Mouse (Mus musculus) forebrain, embryonic 16.5 days (tissue): ENCODE data around the gene Pkmyt1. TPM values are rescaled to one million over a fixed set of nuclear protein-coding genes. Genes with fewer than 3 reads are reported as not detected.

ENCODE experiments used
- ATAC-seq: fragments of 200-750 bp; cut with Nextera tagmentation; 2 replicates; pipeline ENCODE4 v1.8.0; 2017; ENCODE audit warnings: mild to moderate bottlenecking, moderate library complexity
- H3K27ac ChIP-seq: fragments of 300-500 bp; sonication (generic); 2 replicates; pipeline ENCODE4 v1.5.1; 2014; ENCODE audit warnings: low read length, control low read depth
- H3K27me3 ChIP-seq: fragments of 300-500 bp; sonication (generic); replicated peaks from 2 replicates; pipeline ENCODE4 v1.6.1; 2014; ENCODE audit warnings: low read length; ENCODE audit not compliant: control insufficient read depth, insufficient read depth
- H3K36me3 ChIP-seq: fragments of 300-500 bp; sonication (generic); 2 replicates; pipeline ENCODE4 v1.6.1; 2014; ENCODE audit not compliant: control insufficient read depth, insufficient read depth
- H3K4me1 ChIP-seq: fragments of 300-500 bp; sonication (generic); replicated peaks from 2 replicates; pipeline ENCODE4 v1.6.1; 2014; ENCODE audit warnings: low read length; ENCODE audit not compliant: control insufficient read depth, insufficient read depth
- H3K4me2 ChIP-seq: fragments of 300-500 bp; sonication (generic); 2 replicates; pipeline ENCODE4 v1.6.1; 2014; ENCODE audit warnings: mild to moderate bottlenecking, low read length, control low read depth
- H3K4me3 ChIP-seq: fragments of 300-500 bp; sonication (generic); replicated peaks from 2 replicates; pipeline ENCODE4 v1.5.1; 2014; ENCODE audit warnings: mild to moderate bottlenecking, low read length, control low read depth
- H3K9ac ChIP-seq: fragments of 300-500 bp; sonication (generic); replicated peaks from 2 replicates; pipeline ENCODE4 v1.6.1; 2014; ENCODE audit warnings: low read depth, low read length, control low read depth
- H3K9me3 ChIP-seq: fragments of 300-500 bp; sonication (generic); 2 replicates; pipeline ENCODE4 v1.6.1; 2016; ENCODE audit warnings: low read length; ENCODE audit not compliant: control insufficient read depth
- WGBS: fragments of 180-500 bp; shearing (Covaris S2); extraction: QIAGEN DNeasy Blood & Tissue Kit; methylation state at CpG from one replicate; pipeline ENCODE4 v1.1.7; 2014; 5-methylcytosine and 5-hydroxymethylcytosine counted together
- polyA plus RNA-seq: library from polyadenylated mRNA; unstranded; fragments of >200 nt; fragmentation: Nextera tagmentation; extraction: Ambion mirVana; gene quantifications from 2 replicates; pipeline ENCODE4 v1.2.1, GENCODE M21; 2015

Pkmyt1 gene
- polyA plus RNA-seq, 1 experiment from 2014 or later: 25.0 TPM

DNA sequence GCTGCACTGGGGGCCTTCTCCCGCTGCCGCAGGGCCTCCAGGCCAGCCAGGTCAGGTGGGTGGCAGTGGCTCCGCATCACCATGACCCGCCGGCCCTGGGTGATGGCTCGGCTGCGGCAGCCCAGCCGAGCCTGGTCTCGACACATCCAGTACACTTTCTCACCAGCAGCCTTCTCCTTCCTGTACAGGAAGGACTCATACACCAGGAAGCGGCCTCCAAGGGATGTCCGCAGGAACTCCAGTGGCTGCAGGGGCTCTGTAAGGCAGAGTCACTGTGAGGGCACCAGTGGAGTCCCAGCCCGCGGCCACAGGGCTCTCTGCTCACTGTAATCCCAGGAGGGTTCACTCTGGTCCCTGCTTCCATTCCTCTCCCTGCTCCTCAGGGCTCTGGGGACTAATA lies 29.6 kb downstream of the Pkmyt1 start:
- no peak for ATAC-seq
- Histone ChIP-seq H3K9ac (no peak overlapping the region), H3K9me3 (no peaks in the 10 kb centered on the region), H3K27me3 (no peaks in the 10 kb centered on the region), H3K36me3 (peaks cover 61% of the 10 kb centered on the region), H3K27ac (no peak overlapping the region), H3K4me3 (no peak overlapping the region), H3K4me1 (no peaks in the 10 kb centered on the region), H3K4me2 (no peak overlapping the region)
- WGBS: 93% methylated on average over 13 of the region's 13 CpGs

DNA sequence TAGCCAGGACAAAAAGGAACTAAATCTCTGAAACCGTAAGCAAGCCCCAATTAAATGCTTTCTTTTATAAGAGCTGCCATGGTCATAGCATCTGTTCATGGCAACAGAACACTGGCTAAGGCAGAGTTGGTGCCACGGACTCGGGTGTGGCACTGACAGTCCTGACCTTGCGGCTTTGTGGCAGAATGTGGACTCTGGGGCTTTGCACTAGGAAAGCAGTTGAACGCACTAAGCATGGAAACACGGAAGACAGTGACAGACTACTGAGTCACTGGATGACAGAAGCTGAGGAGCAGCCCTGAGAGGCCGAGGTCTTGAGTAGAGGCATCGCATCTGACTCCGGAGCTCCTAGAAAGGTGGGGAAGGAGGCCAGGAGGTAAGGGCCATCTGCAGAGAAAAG lies 31.4 kb downstream of the Pkmyt1 start:
- no peaks in the 10 kb centered on the region for H3K27me3 ChIP-seq
- peaks cover 51% of the 10 kb centered on the region for H3K36me3 ChIP-seq
- no peak overlapping the region for H3K9ac ChIP-seq
- no peaks in the 10 kb centered on the region for H3K9me3 ChIP-seq
- no peak overlapping the region for H3K4me3 ChIP-seq
- ATAC-seq: no peak
- no peak overlapping the region for H3K4me2 ChIP-seq
- no peaks in the 10 kb centered on the region for H3K4me1 ChIP-seq
- H3K27ac ChIP-seq: no peak overlapping the region
- 96% methylated on average over 9 of the region's 9 CpGs for WGBS

GRCm38 (mm10) chr17:23758801-23759200 lies 32.7 kb downstream of the Pkmyt1 start:
- H3K9me3 ChIP-seq: no peaks in the 10 kb centered on the region
- no peak overlapping the region for H3K9ac ChIP-seq
- ATAC-seq: no peak
- H3K4me3 ChIP-seq: no peak overlapping the region
- H3K27ac ChIP-seq: no peak overlapping the region
- H3K27me3 ChIP-seq: no peaks in the 10 kb centered on the region
- 0 out of 2 replicates have a peak, but pooled peaks cover 3% of the 10 kb centered on the region for H3K4me1 ChIP-seq
- H3K36me3 ChIP-seq: peaks cover 42% of the 10 kb centered on the region
- WGBS: 70% methylated on average over 8 of the region's 8 CpGs
- no peak overlapping the region for H3K4me2 ChIP-seq

DNA sequence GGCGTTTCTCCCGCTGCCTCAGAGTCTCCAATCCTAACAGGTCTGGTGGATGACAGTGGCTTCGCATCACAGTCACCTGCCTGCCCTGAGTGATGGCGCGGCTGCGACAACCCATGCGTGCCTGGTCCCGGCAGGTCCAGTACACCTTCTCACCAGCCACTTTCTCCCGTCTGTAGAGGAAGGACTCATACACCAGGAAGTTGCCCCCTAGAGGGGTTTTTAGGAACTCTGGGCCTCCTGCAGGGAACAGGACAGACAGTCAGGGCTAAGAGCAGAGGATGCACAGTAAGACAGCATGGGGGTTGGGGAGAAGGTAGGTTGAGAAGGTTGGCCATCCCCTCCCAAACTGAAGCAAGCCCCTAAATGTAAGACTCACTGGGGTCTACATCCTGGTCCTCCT lies 34.1 kb downstream of the Pkmyt1 start:
- Histone ChIP-seq H3K9me3 (no peaks in the 10 kb centered on the region), H3K9ac (no peak overlapping the region), H3K36me3 (peaks cover 37% of the 10 kb centered on the region), H3K27me3 (no peaks in the 10 kb centered on the region), H3K4me3 (no peak overlapping the region), H3K4me2 (no peak overlapping the region), H3K4me1 (0 out of 2 replicates have a peak, but pooled peaks cover 3% of the 10 kb centered on the region), H3K27ac (no peak overlapping the region)
- no peak for ATAC-seq
- 95% methylated on average over 9 of the region's 9 CpGs for WGBS

DNA sequence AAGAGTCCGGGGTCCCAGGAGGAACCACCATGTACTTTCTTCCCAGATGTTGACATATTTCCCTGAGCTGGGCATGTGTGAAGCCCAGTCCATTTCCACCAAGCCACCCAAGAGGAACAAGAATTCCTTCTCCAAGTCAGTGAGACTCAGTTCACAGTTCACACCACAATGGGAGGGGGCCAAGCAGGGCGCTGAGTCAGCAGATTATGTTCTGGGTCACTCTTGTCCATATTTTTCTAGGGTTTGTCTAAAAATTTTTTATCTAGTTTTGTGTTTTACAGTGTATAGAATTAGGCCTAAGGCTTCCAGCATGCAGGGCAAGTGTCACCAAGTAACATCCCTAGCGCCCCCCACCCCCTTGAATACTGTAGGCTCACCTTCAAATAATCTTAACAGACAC lies 35.0 kb downstream of the Pkmyt1 start:
- 96% methylated on average over 3 of the region's 3 CpGs for whole genome bisulfite sequencing
- no peak overlapping the region for H3K9ac ChIP-seq

DNA sequence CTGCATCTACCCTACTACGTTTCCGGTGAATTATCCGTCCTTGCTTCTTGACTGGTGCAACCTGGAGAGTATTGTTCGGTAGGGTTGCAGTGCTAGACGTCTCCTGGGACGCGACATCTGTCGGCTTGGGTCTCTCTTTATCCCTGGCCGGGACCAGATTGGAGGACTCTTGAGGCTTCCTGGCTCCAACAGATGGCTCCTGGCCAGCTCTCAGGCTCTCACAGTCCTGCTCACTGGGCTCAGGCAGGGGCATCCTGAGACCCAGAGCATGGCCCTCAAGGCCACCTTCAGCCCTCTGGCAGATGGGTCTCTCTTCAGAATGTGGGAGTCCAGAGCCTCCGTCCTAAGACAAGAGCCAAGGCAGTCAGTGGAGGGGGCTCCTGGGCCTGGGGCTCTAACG lies 36.8 kb downstream of the Pkmyt1 start:
- Histone ChIP-seq H3K9me3 (no peaks in the 10 kb centered on the region), H3K4me2 (no peak overlapping the region), H3K27ac (no peak overlapping the region), H3K4me1 (0 out of 2 replicates have a peak, but pooled peaks cover 3% of the 10 kb centered on the region), H3K4me3 (no peak overlapping the region), H3K9ac (no peak overlapping the region), H3K27me3 (no peaks in the 10 kb centered on the region), H3K36me3 (peaks cover 18% of the 10 kb centered on the region)
- WGBS: 77% methylated on average over 11 of the region's 11 CpGs
- peak; percentile 37; the same call in 1 of the 2 replicates for ATAC-seq

More for the DNA sequence above, 35.0 kb downstream of the Pkmyt1 start:
- H3K27ac ChIP-seq: no peak overlapping the region
- no peaks in the 10 kb centered on the region for H3K9me3 ChIP-seq
- H3K4me3 ChIP-seq: no peak overlapping the region
- no peak overlapping the region for H3K4me2 ChIP-seq
- ATAC-seq: no peak
- no peaks in the 10 kb centered on the region for H3K27me3 ChIP-seq
- 0 out of 2 replicates have a peak, but pooled peaks cover 3% of the 10 kb centered on the region for H3K4me1 ChIP-seq
- peaks cover 29% of the 10 kb centered on the region for H3K36me3 ChIP-seq

GRCm38 (mm10) chr17:23770493-23770892 lies 44.4 kb downstream of the Pkmyt1 start:
- Histone ChIP-seq H3K4me1 (peaks cover 16% of the 10 kb centered on the region), H3K4me3 (peak overlapping the region; percentile 94), H3K27me3 (no peaks in the 10 kb centered on the region), H3K4me2 (peak overlapping the region; percentile 82), H3K36me3 (no peaks in the 10 kb centered on the region), H3K9ac (peak overlapping the region; percentile 99), H3K27ac (peak overlapping the region; percentile 88), H3K9me3 (no peaks in the 10 kb centered on the region)
- WGBS: 4% methylated on average over 2 of the region's 2 CpGs
- ATAC-seq: no peak

- 0% methylated on average over 19 of the region's 19 CpGs for WGBS
- no peaks in the 10 kb centered on the region for H3K27me3 ChIP-seq
- ATAC-seq: no peak; the same call in 1 of the 2 replicates
- peak overlapping the region; percentile 82 for H3K4me2 ChIP-seq
- H3K4me3 ChIP-seq: peak overlapping the region; percentile 94
- H3K4me1 ChIP-seq: peaks cover 16% of the 10 kb centered on the region
- H3K9ac ChIP-seq: peak overlapping the region; percentile 99
- H3K36me3 ChIP-seq: no peaks in the 10 kb centered on the region
- H3K9me3 ChIP-seq: no peaks in the 10 kb centered on the region
- peak overlapping the region; percentile 88 for H3K27ac ChIP-seq
Observed at GRCm38 (mm10) chr17:23770896-23771283, 44.8 kb downstream of the Pkmyt1 start.

GRCm38 (mm10) chr17:23771284-23772218 lies 45.4 kb downstream of the Pkmyt1 start, which contains the start of gene Flywch1:
TSS of gene Flywch1 (minus strand) at chr17:23771602.
- Histone ChIP-seq H3K36me3 (no peaks in the 10 kb centered on the region), H3K9me3 (no peaks in the 10 kb centered on the region), H3K4me3 (peak within 1 kb of the TSS; percentile 94), H3K27ac (peak within 1 kb of the TSS; percentile 88), H3K4me2 (peak within 1 kb of the TSS; percentile 82), H3K27me3 (no peaks in the 10 kb centered on the region), H3K9ac (peak within 1 kb of the TSS; percentile 99), H3K4me1 (peaks cover 16% of the 10 kb centered on the region)
- peak; percentile 98 for ATAC-seq
- WGBS: 3% methylated on average over 56 of the region's 58 CpGs
